11 mouse cellular contexts compared by ENCODE assay signal in genomic region chr15:101372131-101372977, GRCm38 (mm10). TPM values are rescaled to one million over a fixed set of nuclear protein-coding genes. Genes with fewer than 3 reads are reported as not detected.
DNase-seq lines count a peak whose midpoint lies in the region; ATAC-seq and TF ChIP-seq lines count a peak whose summit lies in the region.
"Had no signal": no experiment of that assay in that cellular context is flagged by ENCODE, and none has a peak within 500 bp of the region (broad histone marks: within the 10 kb centered on the region; RNA-seq: fewer than 3 reads in every experiment).

No protein-coding gene starts in this region.

- H3K4me3 ChIP-seq in heart, embryonic 13.5 days = no peak overlapping the region
- H3K4me3 ChIP-seq in spleen, adult 2 months (ENCODE audit: extremely low read depth, insufficient read depth, insufficient read length) = no peak overlapping the region
- H3K4me3 ChIP-seq: limb, embryonic 10.5 days; myocyte had no signal

- intact Hi-C loops in heart, postnatal 25 days (cut with DNase I) = no loop called here

- peaks cover 10% of the 10 kb centered on the region; the same call in 1 of the 2 replicates for H3K27me3 ChIP-seq in heart, embryonic 13.5 days (replicated peaks)
- H3K27me3 ChIP-seq in spleen, adult 2 months (ENCODE audit: control insufficient read depth, insufficient read depth, low read length) = no peaks in the 10 kb centered on the region

- TF ChIP-seq CTCF in spleen, adult 2 months (IDR thresholded peaks at IDR 0.05; ENCODE audit: extremely low read depth, insufficient read depth, insufficient read length, insufficient replicate concordance) = no peak

- ATAC-seq in heart, embryonic 13.5 days (ENCODE audit: extremely low read depth, insufficient number of reproducible peaks, low FRiP score, low TSS enrichment) = no peak

- peak overlapping the region; percentile 16; the same call in 1 of the 2 replicates for H3K27ac ChIP-seq in heart, embryonic 13.5 days (replicated peaks)
- H3K27ac ChIP-seq in spleen, adult 2 months (ENCODE audit: insufficient read depth, low read length) = peak overlapping the region; percentile 46
- H3K27ac ChIP-seq: limb, embryonic 10.5 days had no signal

- TF ChIP-seq POLR2A in spleen, adult 2 months (IDR thresholded peaks at IDR 0.05; ENCODE audit: low read depth, low read length) = no peak

- DNase-seq in heart, postnatal 25 days (ENCODE audit: low spot score) = no peak
- no peak for DNase-seq in spleen, adult 2 months (ENCODE audit: low read depth in 1 of 2, low spot score in 2 of 2)
- no peak for DNase-seq in spleen, postnatal 4 days (ENCODE audit: low spot score in 2 of 2)
- DNase-seq in lung, postnatal 25 days (ENCODE audit: low spot score) = peak; percentile 73
- no peak for DNase-seq in layer of hippocampus, postnatal 25 days (ENCODE audit: extremely low spot score in 1 of 2, low spot score in 1 of 2)
- no peak for DNase-seq in cerebellum, postnatal 4 days (ENCODE audit: low spot score in 2 of 2)
- DNase-seq: cerebellum, postnatal 25 days; forebrain, postnatal 0 days had no signal

- H3K36me3 ChIP-seq in heart, embryonic 13.5 days = no peaks in the 10 kb centered on the region
- no peaks in the 10 kb centered on the region for H3K36me3 ChIP-seq in spleen, adult 2 months (ENCODE audit: control insufficient read depth, insufficient read depth, low read length)
- H3K36me3 ChIP-seq: limb, embryonic 10.5 days had no signal

- peaks cover 95% of the 10 kb centered on the region for H3K4me1 ChIP-seq in heart, embryonic 13.5 days
- H3K4me1 ChIP-seq in spleen, adult 2 months (ENCODE audit: control insufficient read depth, insufficient read depth, insufficient read length) = peaks cover 21% of the 10 kb centered on the region; the same call in 1 of the 2 replicates

- H3K4me2 ChIP-seq in heart, embryonic 13.5 days = no peak overlapping the region

- no peak overlapping the region for H3K9ac ChIP-seq in heart, embryonic 13.5 days
- H3K9ac ChIP-seq: forebrain, postnatal 0 days had no signal

- WGBS in heart, embryonic 13.5 days = 45% methylated on average over 7 of the region's 7 CpGs
- WGBS in spleen, adult 2 months = 71% methylated on average over 7 of the region's 7 CpGs

- no peaks in the 10 kb centered on the region for H3K9me3 ChIP-seq in heart, embryonic 13.5 days
- H3K9me3 ChIP-seq: limb, embryonic 10.5 days had no signal

RNA-seq across cellular contexts. Expression of gene Krt80, which starts 2.4 kb away (rescaled TPM):
- 7.8 and 7.9 TPM in 2 replicates for polyA plus RNA-seq in heart, embryonic 13.5 days (2015; fragmentation: Nextera tagmentation; extraction: Ambion mirVana)
- 1 to 10 TPM; 2.0 to 2.2 TPM for total RNA-seq in heart, postnatal 25 days (2021)
- polyA plus RNA-seq in spleen, adult 2 months (2012; rRNA removed) = 9.9 and 13.6 TPM in 2 replicates
- under 1 TPM; 0.21 to 0.22 TPM for total RNA-seq in layer of hippocampus, postnatal 25 days (2021)

RNA-seq across cellular contexts. Expression of gene Krt7, which starts 38.5 kb away (rescaled TPM):
- polyA plus RNA-seq in heart, embryonic 13.5 days (2015; fragmentation: Nextera tagmentation; extraction: Ambion mirVana) = 20.6 and 26.7 TPM in 2 replicates
- 1 to 10 TPM; 4.2 to 5.9 TPM for total RNA-seq in heart, postnatal 25 days (2021)
- polyA plus RNA-seq in spleen, adult 2 months (2012; rRNA removed) = 0.86 and 1.7 TPM in 2 replicates
- total RNA-seq in layer of hippocampus, postnatal 25 days (2021) = not detected

Comparison
In these comparisons a context has a peak if more than half of its experiments do, and no peak if none do; other contexts are left out.
1. RNA of gene Krt7, which starts 38.5 kb away (total RNA-seq): 4.2 to 5.9 TPM in heart, postnatal 25 days; not detected in layer of hippocampus, postnatal 25 days; every median in the first group is over 4 times any median in the second.